Mouse (Mus musculus) limb, embryonic 14.5 days (tissue): ENCODE data around the gene Shprh. TPM values are rescaled to one million over a fixed set of nuclear protein-coding genes. Genes with fewer than 3 reads are reported as not detected.
"Not testable (repeated sequence)": the region's sequence is repeated elsewhere in the genome, so short reads cannot be mapped to it uniquely, and the experiment has no call there.

Experiments
- ATAC-seq: fragments of 200-750 bp; cut with Nextera tagmentation; 2 replicates; pipeline ENCODE4 v1.8.0; 2017; ENCODE audit warnings: low read depth, moderate number of reproducible peaks, moderate TSS enrichment; ENCODE audit not compliant: low FRiP score
- DNase-seq: peaks from one replicate; pipeline ENCODE4 v3.0.0-alpha.2; 2015; ENCODE audit warnings: low spot score
- H3K27ac ChIP-seq: fragments of 300-500 bp; sonication (generic); replicated peaks from 2 replicates; pipeline ENCODE4 v1.5.1; 2014; ENCODE audit warnings: low read depth, mild to moderate bottlenecking, low read length, moderate library complexity, mixed read lengths
- H3K27me3 ChIP-seq: fragments of 300-500 bp; sonication (generic); 2 replicates; pipeline ENCODE4 v1.6.1; 2014; ENCODE audit warnings: low read length, mixed read lengths; ENCODE audit not compliant: control insufficient read depth, insufficient read depth
- H3K36me3 ChIP-seq: fragments of 300-500 bp; sonication (generic); 2 replicates; pipeline ENCODE4 v1.6.1; 2014; ENCODE audit warnings: mild to moderate bottlenecking, low read length, moderate library complexity, mixed read lengths; ENCODE audit not compliant: control insufficient read depth, insufficient read depth
- H3K4me1 ChIP-seq: fragments of 300-500 bp; sonication (generic); 2 replicates; pipeline ENCODE4 v1.6.1; 2014; ENCODE audit warnings: antibody characterized with exemption, low read length, mixed read lengths; ENCODE audit not compliant: control insufficient read depth, insufficient read depth
- H3K4me2 ChIP-seq: fragments of 300-500 bp; sonication (generic); replicated peaks from 2 replicates; pipeline ENCODE4 v1.6.1; 2014; ENCODE audit warnings: low read depth, mild to moderate bottlenecking, low read length, moderate library complexity; ENCODE audit not compliant: severe bottlenecking
- H3K4me3 ChIP-seq: fragments of 300-500 bp; sonication (generic); replicated peaks from 2 replicates; pipeline ENCODE4 v1.5.1; 2014; ENCODE audit warnings: low read length
- H3K9ac ChIP-seq: fragments of 300-500 bp; sonication (generic); 2 replicates; pipeline ENCODE4 v1.6.1; 2014; ENCODE audit warnings: mild to moderate bottlenecking, low read depth, low read length, moderate library complexity; ENCODE audit not compliant: severe bottlenecking
- H3K9me3 ChIP-seq: fragments of 300-500 bp; sonication (generic); 2 replicates; pipeline ENCODE4 v1.6.1; 2016; ENCODE audit warnings: low read length; ENCODE audit not compliant: control insufficient read depth
- POLR2A ChIP-seq: fragments of 200-500 bp; IDR thresholded peaks from 2 replicates; pipeline ENCODE4 v1.8.0; 2012; ENCODE audit warnings: inconsistent platforms, mild to moderate bottlenecking, moderate library complexity, borderline replicate concordance; ENCODE audit not compliant: insufficient read depth, insufficient read length; ENCODE audit errors: extremely low read depth
- WGBS: fragments of 180-500 bp; shearing (Covaris S2); extraction: QIAGEN DNeasy Blood & Tissue Kit; methylation state at CpG from one replicate; pipeline ENCODE4 v1.1.7; 2014; 5-methylcytosine and 5-hydroxymethylcytosine counted together
- polyA plus RNA-seq, 2 experiments: library from polyadenylated mRNA; depleted of rRNA in 1 of 2; stranded (reverse) in 1 of 2; unstranded in 1 of 2; fragments of >200 nt; fragmentation: Nextera tagmentation in 1 of 2; extraction: Ambion mirVana in 1 of 2; gene quantifications; 2 replicates each; pipeline versions ENCODE4 v1.2.1 to v1.2.3; 2012 to 2014

Gene Shprh
- polyA plus RNA-seq, 2 experiments = 12.2 to 19.3 TPM

GRCm38 (mm10) chr10:11175801-11176482 lies 26.7 kb downstream of the Shprh start:
- Histone ChIP-seq H3K36me3 (peaks cover 63% of the 10 kb centered on the region), H3K4me2 (no peak overlapping the region), H3K9ac (no peak overlapping the region), H3K27me3 (no peaks in the 10 kb centered on the region), H3K4me3 (no peak overlapping the region), H3K4me1 (no peaks in the 10 kb centered on the region), H3K9me3 (no peaks in the 10 kb centered on the region), H3K27ac (no peak overlapping the region)
- 87% methylated on average over 8 of the region's 8 CpGs for WGBS
- DNase-seq (peak; percentile 44), ATAC-seq (no peak)
- no peak for TF ChIP-seq POLR2A

GRCm38 (mm10) chr10:11180077-11180476 lies 30.9 kb downstream of the Shprh start:
- Histone ChIP-seq H3K9ac (no peak overlapping the region), H3K36me3 (peaks cover 65% of the 10 kb centered on the region), H3K4me3 (no peak overlapping the region), H3K9me3 (no peaks in the 10 kb centered on the region), H3K27ac (no peak overlapping the region), H3K4me2 (no peak overlapping the region), H3K27me3 (no peaks in the 10 kb centered on the region), H3K4me1 (no peaks in the 10 kb centered on the region)
- WGBS = 95% methylated on average over 5 of the region's 5 CpGs
- no peak for TF ChIP-seq POLR2A
- ATAC-seq (no peak), DNase-seq (no peak)

GRCm38 (mm10) chr10:11197341-11197740 lies 48.1 kb downstream of the Shprh start:
- no peak overlapping the region for H3K27ac ChIP-seq
- no peak overlapping the region for H3K4me3 ChIP-seq
- no peak for TF ChIP-seq POLR2A
- peaks cover 55% of the 10 kb centered on the region for H3K36me3 ChIP-seq
- no peak overlapping the region for H3K9ac ChIP-seq
- WGBS = 82% methylated on average over 1 of the region's 1 CpGs
- DNase-seq (no peak), ATAC-seq (no peak)
- no peak overlapping the region for H3K4me2 ChIP-seq
- H3K27me3 ChIP-seq = no peaks in the 10 kb centered on the region
- no peaks in the 10 kb centered on the region for H3K4me1 ChIP-seq
- no peaks in the 10 kb centered on the region for H3K9me3 ChIP-seq

GRCm38 (mm10) chr10:11198346-11198745 lies 49.1 kb downstream of the Shprh start:
- TF ChIP-seq POLR2A = no peak
- Histone ChIP-seq H3K9me3 (no peaks in the 10 kb centered on the region), H3K4me3 (no peak overlapping the region), H3K4me2 (no peak overlapping the region), H3K4me1 (no peaks in the 10 kb centered on the region), H3K27me3 (no peaks in the 10 kb centered on the region), H3K36me3 (peaks cover 57% of the 10 kb centered on the region), H3K27ac (no peak overlapping the region), H3K9ac (no peak overlapping the region)
- WGBS = 96% methylated on average over 2 of the region's 2 CpGs
- ATAC-seq = no peak
- no peak for DNase-seq

- WGBS = 85% methylated on average over 4 of the region's 4 CpGs
- no peak overlapping the region for H3K4me3 ChIP-seq
- no peak for TF ChIP-seq POLR2A
Measured at GRCm38 (mm10) chr10:11199980-11200379, 50.8 kb downstream of the Shprh start.

GRCm38 (mm10) chr10:11205883-11206282 lies 56.7 kb downstream of the Shprh start:
- H3K27ac ChIP-seq, H3K9ac ChIP-seq, H3K4me2 ChIP-seq, H3K27me3 ChIP-seq, H3K9me3 ChIP-seq, H3K4me1 ChIP-seq, DNase-seq, H3K4me3 ChIP-seq, ATAC-seq: not testable (repeated sequence)
- WGBS = 82% methylated on average over 2 of the region's 2 CpGs
- peaks cover 52% of the 10 kb centered on the region for H3K36me3 ChIP-seq

More at GRCm38 (mm10) chr10:11199980-11200379, 50.8 kb downstream of the Shprh start:
- Histone ChIP-seq H3K27me3 (no peaks in the 10 kb centered on the region), H3K36me3 (peaks cover 47% of the 10 kb centered on the region), H3K9me3 (no peaks in the 10 kb centered on the region), H3K9ac (no peak overlapping the region), H3K27ac (no peak overlapping the region), H3K4me2 (no peak overlapping the region), H3K4me1 (no peaks in the 10 kb centered on the region)
- no peak for ATAC-seq
- DNase-seq = no peak
